Mouse (Mus musculus): ENCODE data around the gene Phyh. TPM values are rescaled to one million over a fixed set of nuclear protein-coding genes. Genes with fewer than 3 reads are reported as not detected.

Phyh gene
- polyA plus RNA-seq (2012; rRNA removed), result 322 and 403 TPM in 2 replicates

GRCm38 (mm10) chr2:4918860-4919739 lies at the start of gene Phyh:
Phyh (plus strand) TSS chr2:4919019.
- 9% methylated on average over 35 of the region's 35 CpGs for WGBS
- TF ChIP-seq POLR2A (IDR thresholded peaks at IDR 0.05; ENCODE audit: low read depth, low read length) (peak; percentile 70), CTCF (conservative IDR thresholded peaks at IDR 0.05; ENCODE audit: insufficient read depth, insufficient read length, low read depth, low read length) (peak; percentile 27; the same call in 1 of the 2 replicates)
- no peaks in the 10 kb centered on the region for H3K36me3 ChIP-seq (ENCODE audit: control insufficient read depth, insufficient read depth, low read length)
- H3K4me3 ChIP-seq (ENCODE audit: insufficient read depth, low read depth, low read length), result peak within 1 kb of the TSS; percentile 86
- H3K4me1 ChIP-seq (ENCODE audit: control insufficient read depth, insufficient read depth, low read length), result peaks cover 30% of the 10 kb centered on the region
- H3K27me3 ChIP-seq (replicated peaks; ENCODE audit: control insufficient read depth, insufficient read depth, low read length), result no peaks in the 10 kb centered on the region
- peak; percentile 96 for DNase-seq
- H3K27ac ChIP-seq (ENCODE audit: insufficient read depth, low read depth, low read length), result peak within 1 kb of the TSS; percentile 98

DNA sequence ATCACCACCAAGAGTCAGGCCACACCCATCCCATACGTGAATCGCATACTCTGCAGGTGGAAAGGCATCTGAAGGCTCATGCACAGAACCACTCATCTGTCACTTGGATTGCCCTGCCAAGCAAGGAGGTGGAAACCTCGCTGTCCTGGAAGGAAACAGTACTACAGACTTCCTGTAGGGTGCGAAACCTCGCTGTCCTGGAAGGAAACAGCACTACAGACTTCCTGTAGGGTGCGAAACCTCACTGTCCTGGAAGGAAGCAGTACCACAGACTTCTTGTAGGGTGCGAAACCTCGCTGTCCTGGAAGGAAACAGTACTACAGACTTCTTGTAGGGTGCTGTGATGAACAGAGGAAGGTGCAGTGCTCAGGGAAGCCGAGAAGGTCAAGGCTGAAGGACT lies 46.1 kb upstream of the Phyh start:
- Histone ChIP-seq H3K27me3 (replicated peaks; ENCODE audit: control insufficient read depth, insufficient read depth, low read length) (no peaks in the 10 kb centered on the region), H3K4me1 (ENCODE audit: control insufficient read depth, insufficient read depth, low read length) (no peaks in the 10 kb centered on the region), H3K36me3 (ENCODE audit: control insufficient read depth, insufficient read depth, low read length) (no peaks in the 10 kb centered on the region), H3K27ac (ENCODE audit: insufficient read depth, low read depth, low read length) (no peak overlapping the region), H3K4me3 (ENCODE audit: insufficient read depth, low read depth, low read length) (no peak overlapping the region)
- DNase-seq, result no peak
- 65% methylated on average over 9 of the region's 9 CpGs for WGBS
- TF ChIP-seq CTCF (conservative IDR thresholded peaks at IDR 0.05; ENCODE audit: insufficient read depth, insufficient read length, low read depth, low read length) (no peak), POLR2A (IDR thresholded peaks at IDR 0.05; ENCODE audit: low read depth, low read length) (no peak)

DNA sequence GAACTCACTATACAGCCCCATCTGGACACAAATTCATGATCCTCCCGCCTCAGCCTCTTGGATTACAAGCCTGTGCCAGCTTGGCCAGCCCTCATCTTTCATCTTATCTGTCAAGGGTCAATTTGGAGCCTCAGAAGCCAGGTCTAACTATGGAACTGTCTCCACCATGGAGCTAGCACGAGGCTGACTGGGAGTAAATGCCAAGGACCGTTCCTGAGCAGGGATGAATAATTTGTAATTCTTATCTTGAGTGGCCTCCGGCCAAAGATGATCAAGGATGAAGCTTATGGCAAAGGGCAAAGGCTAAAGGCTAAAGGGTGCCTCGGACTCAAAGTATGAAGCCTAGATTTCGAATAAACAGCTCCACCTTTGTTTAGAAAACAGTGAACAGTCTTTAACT lies 45.5 kb upstream of the Phyh start:
- H3K27me3 ChIP-seq (replicated peaks; ENCODE audit: control insufficient read depth, insufficient read depth, low read length), result no peaks in the 10 kb centered on the region
- no peaks in the 10 kb centered on the region for H3K4me1 ChIP-seq (ENCODE audit: control insufficient read depth, insufficient read depth, low read length)
- H3K36me3 ChIP-seq (ENCODE audit: control insufficient read depth, insufficient read depth, low read length), result no peaks in the 10 kb centered on the region
- 61% methylated on average over 6 of the region's 6 CpGs for WGBS
- no peak for DNase-seq
- H3K27ac ChIP-seq (ENCODE audit: insufficient read depth, low read depth, low read length), result no peak overlapping the region
- no peak overlapping the region for H3K4me3 ChIP-seq (ENCODE audit: insufficient read depth, low read depth, low read length)
- TF ChIP-seq CTCF (conservative IDR thresholded peaks at IDR 0.05; ENCODE audit: insufficient read depth, insufficient read length, low read depth, low read length) (no peak), POLR2A (IDR thresholded peaks at IDR 0.05; ENCODE audit: low read depth, low read length) (no peak)

GRCm38 (mm10) chr2:4875090-4875489 lies 43.7 kb upstream of the Phyh start:
- no peak overlapping the region for H3K4me3 ChIP-seq (ENCODE audit: insufficient read depth, low read depth, low read length)
- no peak overlapping the region for H3K27ac ChIP-seq (ENCODE audit: insufficient read depth, low read depth, low read length)
- no peak for DNase-seq
- H3K27me3 ChIP-seq (replicated peaks; ENCODE audit: control insufficient read depth, insufficient read depth, low read length), result no peaks in the 10 kb centered on the region
- H3K36me3 ChIP-seq (ENCODE audit: control insufficient read depth, insufficient read depth, low read length), result no peaks in the 10 kb centered on the region
- no peak for TF ChIP-seq CTCF (conservative IDR thresholded peaks at IDR 0.05; ENCODE audit: insufficient read depth, insufficient read length, low read depth, low read length)
- TF ChIP-seq POLR2A (IDR thresholded peaks at IDR 0.05; ENCODE audit: low read depth, low read length), result no peak
- WGBS, result 71% methylated on average over 1 of the region's 1 CpGs
- no peaks in the 10 kb centered on the region for H3K4me1 ChIP-seq (ENCODE audit: control insufficient read depth, insufficient read depth, low read length)

DNA sequence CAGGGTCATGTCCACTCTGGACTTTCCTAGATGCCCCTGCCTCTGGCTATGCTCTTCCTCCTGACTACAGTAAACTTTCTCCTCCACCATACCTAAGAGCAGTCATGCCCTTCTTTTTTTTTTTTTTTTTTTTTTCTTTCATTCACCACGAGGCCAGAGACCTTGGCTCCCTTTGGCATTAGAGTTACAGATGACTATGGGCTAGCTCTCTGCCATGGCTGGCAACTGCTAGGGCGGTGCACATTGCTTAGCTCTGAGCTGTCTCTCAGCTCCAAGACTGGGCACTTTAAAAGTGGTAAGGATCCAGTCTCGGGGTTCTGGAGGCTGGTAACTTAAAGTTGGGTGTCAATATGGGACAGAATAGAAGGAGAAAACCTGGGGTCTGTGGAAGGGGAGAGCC lies 42.7 kb upstream of the Phyh start:
- no peak overlapping the region for H3K27ac ChIP-seq (ENCODE audit: insufficient read depth, low read depth, low read length)
- no peak overlapping the region for H3K4me3 ChIP-seq (ENCODE audit: insufficient read depth, low read depth, low read length)
- 64% methylated on average over 3 of the region's 3 CpGs for WGBS
- TF ChIP-seq POLR2A (IDR thresholded peaks at IDR 0.05; ENCODE audit: low read depth, low read length) (no peak), CTCF (conservative IDR thresholded peaks at IDR 0.05; ENCODE audit: insufficient read depth, insufficient read length, low read depth, low read length) (no peak)
- no peak for DNase-seq
- no peaks in the 10 kb centered on the region for H3K36me3 ChIP-seq (ENCODE audit: control insufficient read depth, insufficient read depth, low read length)
- H3K27me3 ChIP-seq (replicated peaks; ENCODE audit: control insufficient read depth, insufficient read depth, low read length), result no peaks in the 10 kb centered on the region
- H3K4me1 ChIP-seq (ENCODE audit: control insufficient read depth, insufficient read depth, low read length), result no peaks in the 10 kb centered on the region; the same call in 1 of the 2 replicates

- no peak for TF ChIP-seq CTCF (conservative IDR thresholded peaks at IDR 0.05; ENCODE audit: insufficient read depth, insufficient read length, low read depth, low read length)
- Histone ChIP-seq H3K27me3 (replicated peaks; ENCODE audit: control insufficient read depth, insufficient read depth, low read length) (no peaks in the 10 kb centered on the region), H3K4me1 (ENCODE audit: control insufficient read depth, insufficient read depth, low read length) (peaks cover 9% of the 10 kb centered on the region; the same call in 1 of the 2 replicates), H3K27ac (ENCODE audit: insufficient read depth, low read depth, low read length) (no peak overlapping the region), H3K4me3 (ENCODE audit: insufficient read depth, low read depth, low read length) (peak overlapping the region; percentile 100), H3K36me3 (ENCODE audit: control insufficient read depth, insufficient read depth, low read length) (no peaks in the 10 kb centered on the region)
- 4% methylated on average over 20 of the region's 20 CpGs for WGBS
- DNase-seq, result peak; percentile 31
These were observed 38.0 kb upstream of the Phyh start for GRCm38 (mm10) chr2:4880737-4881349.

Measured in kidney, adult 2 months (tissue).